Mouse (Mus musculus) adrenal gland, adult 2 months (tissue): ENCODE data around the gene 1700102P08Rik. TPM values are rescaled to one million over a fixed set of nuclear protein-coding genes. Genes with fewer than 3 reads are reported as not detected.

Source experiments
- DNase-seq: peaks from one replicate; pipeline ENCODE4 v3.0.0; 2021
- polyA plus RNA-seq: library from polyadenylated mRNA; depleted of rRNA; stranded (reverse); fragments of >200 nt; gene quantifications from 2 replicates; pipeline ENCODE4 v1.2.3, GENCODE M21; 2012
- total RNA-seq, 2 experiments: library from RNA; stranded (reverse); gene quantifications; 2 replicates each; pipeline ENCODE4 v1.2.3; 2021

1700102P08Rik gene
- total and polyA plus RNA-seq, 3 experiments = 0.52 to 1.8 (median 0.86) TPM

DNA sequence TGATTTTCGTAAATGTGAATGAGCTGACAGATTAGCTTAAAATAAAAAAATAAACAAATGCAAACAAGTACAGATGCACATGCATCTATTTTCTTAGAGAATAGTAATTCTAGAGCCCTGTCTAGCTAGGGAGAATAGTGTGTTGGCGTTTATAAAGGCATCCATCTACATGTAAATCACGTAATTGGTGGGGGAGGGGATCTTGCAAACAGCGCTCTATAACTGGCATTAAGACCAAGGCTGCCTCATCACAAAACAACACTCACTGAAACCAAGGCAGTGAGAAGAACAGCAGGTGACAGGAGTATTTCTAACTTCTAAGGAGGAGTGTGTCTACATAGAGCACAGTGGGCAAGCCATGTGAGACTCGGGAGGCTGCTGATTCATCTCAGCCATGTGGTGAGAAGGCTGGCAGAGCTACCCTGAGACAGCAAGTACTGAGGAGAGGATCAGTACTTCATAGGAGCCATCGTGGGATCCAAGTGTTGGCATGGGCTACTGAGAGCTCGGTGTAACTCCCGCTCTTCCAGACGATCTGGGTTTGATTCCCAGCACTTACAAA is 18.9 kb downstream of the 1700102P08Rik start:
- no peak for DNase-seq

DNA sequence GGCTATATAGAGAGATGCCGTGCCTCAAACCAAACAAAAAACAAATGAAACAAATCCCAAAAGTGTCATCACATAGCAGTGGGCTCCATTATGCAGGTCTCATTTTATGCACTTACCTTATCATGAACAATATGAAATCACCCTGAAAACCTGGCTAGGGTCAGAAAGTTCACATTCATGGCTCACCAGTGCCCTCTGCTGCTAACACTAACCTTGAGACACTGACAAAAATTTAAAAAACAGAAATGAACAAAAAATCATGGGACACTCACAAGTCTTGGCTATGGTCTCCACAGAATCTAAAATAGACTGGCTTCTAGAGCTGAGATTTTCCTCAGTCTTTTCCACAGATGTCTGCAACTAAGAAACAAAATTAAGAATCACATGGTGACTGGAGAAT is 19.6 kb downstream of the 1700102P08Rik start:
- peak; percentile 30 for DNase-seq

DNA sequence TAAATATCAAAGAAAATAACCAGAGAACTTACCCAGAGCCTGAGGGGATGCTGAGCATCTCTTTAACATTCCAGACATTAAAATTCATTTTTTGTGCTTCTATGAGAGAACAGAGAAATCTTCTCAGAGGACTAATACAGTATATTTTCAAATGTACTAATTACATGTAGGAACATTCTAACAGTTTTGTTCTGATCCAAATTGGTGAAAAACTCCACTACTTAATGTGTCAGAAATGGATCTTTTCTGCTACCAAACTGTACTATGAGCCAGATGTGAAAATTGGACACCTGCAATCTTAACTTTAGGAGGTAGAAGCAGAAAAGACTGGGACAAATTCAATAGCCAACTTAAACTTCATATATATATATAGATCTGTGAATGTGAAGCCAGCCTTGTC is 35.8 kb downstream of the 1700102P08Rik start, which contains the start of gene Ccdc36:
Gene Ccdc36 (minus strand): TSS at position 101 of the 400 bp plus-strand sequence.
- DNase-seq = no peak

DNA sequence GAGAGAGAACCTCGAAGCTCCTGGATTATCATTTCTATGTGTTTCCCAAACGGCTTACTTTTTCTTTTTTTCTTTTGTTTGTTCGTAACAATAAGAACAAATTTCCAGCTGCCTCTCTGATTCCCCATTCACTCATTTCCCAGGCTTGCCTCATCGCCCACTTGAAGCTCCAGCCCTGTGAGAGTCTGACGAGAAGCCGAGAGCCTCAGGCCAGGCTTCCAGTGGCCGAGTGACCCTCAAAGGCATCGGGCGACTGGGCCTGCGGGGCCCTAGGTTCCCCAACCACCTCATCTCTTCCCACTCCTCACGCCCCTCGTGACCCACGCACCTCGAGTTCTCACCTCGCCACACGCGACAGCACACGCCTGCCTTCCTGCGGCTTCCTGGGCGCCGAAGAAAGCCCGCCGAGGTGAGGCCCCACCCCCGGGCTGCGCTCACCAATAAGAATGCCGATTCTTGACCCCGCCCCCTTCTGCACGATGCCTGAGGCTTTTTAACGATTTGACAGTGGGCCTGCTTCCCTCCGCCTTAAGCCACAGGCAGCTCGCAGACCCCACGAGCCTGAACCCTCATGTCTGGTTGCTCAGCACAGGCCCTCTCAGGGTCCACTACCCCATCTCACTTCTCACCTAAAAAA is 38.9 kb downstream of the 1700102P08Rik start:
- no peak for DNase-seq

DNA sequence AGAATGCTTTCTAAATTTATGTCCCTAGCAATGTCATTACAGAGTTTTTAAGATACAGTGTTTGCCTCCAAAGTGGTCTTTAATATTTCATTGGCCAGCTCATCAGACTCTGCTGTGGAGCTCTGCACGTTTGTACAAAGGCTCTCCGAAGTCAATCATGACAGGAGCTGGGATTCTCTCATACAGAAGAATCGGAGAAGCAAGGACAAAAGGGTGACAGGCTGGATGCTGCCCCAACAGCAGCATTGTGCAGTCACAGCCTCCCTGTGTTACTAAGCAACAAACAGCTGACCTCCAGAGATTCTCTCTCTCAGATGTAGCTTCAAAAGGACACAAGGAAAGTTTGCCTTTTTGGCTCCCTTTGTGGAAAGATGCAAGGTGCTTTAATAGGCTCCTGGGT is 43.6 kb downstream of the 1700102P08Rik start, which contains the start of gene BC048562:
Gene BC048562 (plus strand): TSS at position 301 of the 400 bp plus-strand sequence.
- no peak for DNase-seq

DNA sequence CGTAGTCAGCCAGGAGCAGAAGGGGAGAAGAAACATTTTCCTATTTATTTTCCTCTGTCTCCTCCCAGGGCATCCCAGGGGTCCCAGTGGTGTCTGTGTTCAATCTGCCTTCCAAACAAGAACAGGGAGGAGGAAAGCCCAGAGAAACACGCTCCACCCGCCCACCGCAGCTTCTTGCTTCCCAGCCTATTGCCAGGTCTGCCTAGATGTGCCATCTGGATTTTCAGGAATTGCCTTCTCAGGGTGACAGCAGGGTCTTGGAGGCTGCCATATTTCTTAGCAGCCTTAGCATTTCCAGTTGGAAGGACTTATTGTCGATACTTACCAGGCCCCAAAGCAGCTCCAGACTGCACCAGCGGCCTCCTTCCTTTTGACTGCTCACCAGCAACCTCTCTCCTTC is 46.6 kb downstream of the 1700102P08Rik start:
- no peak for DNase-seq

DNA sequence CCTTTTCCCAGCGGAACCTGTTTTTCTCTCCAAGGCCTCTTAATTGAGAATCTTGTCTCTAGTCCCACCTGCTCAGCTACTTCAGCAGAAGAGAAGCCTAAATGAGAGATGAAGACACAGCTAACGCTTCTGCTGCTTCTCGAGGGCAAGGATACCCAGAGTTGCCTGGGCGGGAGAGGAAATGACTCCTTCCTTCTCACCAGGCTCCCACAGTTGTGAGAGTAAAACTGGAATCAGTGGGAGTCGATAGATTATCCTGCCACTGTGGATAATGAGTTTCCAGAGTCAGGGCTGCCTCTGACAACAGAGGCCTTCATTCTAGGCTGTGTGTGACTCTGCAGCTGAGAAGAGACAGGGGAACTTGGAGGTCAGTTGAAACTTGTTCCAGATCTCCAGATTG is 47.9 kb downstream of the 1700102P08Rik start:
- DNase-seq = no peak

DNA sequence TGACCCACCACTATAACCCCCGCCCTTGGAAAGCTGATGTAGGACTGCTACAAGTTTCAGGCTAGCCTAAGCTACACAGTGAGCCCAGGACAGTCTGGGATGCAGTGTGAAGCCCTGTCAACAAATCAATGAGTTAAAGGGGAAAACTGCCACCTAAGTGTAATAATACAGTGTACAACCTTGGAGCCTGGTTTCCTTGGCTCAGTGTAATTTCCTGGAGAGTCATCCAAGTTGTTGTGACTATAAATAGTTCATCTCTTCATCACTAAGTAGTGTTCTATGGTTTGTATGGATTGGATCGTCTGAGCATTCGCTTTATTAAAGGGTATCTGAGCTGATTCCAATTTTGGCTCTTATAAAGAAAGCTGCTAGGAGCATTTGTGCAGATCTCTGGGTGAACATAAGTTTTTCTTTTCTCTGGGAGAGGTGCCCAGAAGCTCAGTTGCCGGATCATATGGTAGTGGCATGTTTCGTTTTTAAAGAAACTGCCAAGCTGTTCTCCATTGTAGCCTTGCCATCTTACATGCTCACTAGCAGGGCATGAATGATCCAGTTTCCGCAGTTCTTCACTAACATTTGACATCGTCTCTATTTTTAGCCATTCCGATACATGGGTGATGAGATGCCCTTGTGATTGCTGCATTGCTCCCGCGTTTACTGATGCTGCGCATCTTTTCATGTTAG is 48.8 kb downstream of the 1700102P08Rik start:
- no peak for DNase-seq

DNA sequence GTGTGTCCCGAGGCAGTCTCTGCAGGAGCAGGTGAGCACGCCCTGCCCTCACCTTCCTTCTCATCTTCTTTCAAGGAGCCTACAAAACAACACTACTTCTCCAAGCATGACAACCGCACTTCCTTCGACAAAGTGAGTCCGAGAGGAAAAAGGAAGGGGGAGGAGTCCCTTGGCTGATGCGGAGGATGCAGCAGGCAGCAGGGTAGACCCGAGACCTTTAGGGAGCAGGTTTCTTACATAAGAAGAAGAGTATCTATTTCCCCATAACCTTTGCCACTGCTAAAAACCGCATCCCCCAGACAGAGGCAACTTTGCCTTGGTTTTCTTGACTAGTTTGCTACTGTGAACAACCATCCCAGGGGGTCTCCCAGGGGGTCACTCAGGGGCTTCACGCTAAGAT is 52.5 kb downstream of the 1700102P08Rik start:
- DNase-seq = no peak

DNA sequence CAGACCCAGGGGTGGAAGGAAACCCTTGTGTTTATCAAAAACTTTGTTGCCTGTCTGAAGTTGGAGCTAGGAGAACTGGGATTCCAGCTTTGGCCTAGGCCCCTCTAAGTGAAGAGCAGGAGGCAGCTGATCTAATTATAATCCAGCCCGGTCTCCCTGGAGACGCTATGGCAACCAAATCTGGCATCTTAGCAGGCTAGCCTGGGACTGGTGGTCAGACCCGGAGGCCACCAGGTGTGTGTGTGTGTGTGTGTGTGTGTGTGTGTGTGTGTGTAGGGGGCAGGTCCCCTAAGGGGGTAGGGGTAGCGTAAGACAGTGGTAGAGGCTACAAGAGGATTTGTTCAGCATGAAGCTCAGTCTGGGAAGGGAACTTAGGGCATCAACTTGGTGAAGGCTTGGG is 57.3 kb downstream of the 1700102P08Rik start:
- DNase-seq = peak; percentile 36

DNA sequence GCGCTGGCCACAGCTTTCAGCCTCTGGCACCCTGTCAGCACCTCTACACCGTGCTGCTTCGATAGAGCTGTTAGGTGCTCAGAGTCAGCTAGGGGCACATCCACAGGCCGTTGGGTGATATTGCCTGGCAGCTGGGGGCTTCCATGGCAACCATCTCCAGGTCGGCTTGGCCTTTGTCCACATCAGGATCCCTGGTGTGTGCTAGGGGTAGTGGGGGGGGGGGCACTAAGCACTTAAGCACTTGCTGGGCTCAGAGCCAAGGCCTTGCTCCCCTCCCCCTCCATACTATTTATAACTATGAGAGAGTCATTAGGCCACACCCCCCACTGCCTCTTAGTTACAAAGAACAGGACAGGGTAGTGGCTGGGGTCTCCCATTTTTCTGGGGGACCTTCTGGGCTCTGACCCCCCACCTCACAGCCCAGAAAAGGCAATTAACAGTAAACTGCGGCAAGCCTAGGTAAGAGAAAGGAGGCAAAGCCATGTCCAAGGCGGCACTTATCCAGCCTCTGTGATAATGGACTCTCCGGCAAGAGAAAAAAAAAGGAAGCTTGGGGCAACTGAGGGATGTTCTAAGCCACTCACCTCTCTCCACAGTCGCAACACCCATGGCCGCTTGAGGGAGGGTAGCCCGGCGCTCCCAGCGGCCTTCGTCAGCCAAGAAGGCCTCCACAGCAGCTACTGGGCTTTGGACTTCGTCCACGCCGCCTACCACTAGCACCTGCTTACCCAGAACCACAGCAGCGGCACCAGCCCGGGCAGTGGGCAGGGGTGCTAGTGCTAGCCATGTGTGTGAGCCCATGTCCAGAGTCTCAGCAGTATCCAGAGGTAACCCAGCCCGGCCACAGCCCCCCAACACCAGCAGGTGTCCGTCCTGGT is 57.9 kb downstream of the 1700102P08Rik start:
- no peak for DNase-seq

DNA sequence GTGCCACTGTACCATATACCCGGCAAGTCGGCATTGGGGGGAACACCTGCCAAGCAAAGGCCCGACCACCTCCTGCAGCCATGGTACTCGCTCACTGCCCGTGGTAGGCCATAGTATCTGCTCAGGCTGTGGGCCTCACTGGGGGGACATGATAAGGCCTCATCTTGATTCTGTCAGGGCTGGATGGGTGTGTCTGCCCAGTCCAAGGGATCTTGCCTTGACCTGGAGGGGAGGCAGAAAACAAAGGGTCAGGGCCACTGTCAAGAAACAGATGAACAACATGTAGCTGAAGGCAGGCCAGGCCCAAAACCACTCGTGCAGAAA is 58.5 kb downstream of the 1700102P08Rik start:
- no peak for DNase-seq

DNA sequence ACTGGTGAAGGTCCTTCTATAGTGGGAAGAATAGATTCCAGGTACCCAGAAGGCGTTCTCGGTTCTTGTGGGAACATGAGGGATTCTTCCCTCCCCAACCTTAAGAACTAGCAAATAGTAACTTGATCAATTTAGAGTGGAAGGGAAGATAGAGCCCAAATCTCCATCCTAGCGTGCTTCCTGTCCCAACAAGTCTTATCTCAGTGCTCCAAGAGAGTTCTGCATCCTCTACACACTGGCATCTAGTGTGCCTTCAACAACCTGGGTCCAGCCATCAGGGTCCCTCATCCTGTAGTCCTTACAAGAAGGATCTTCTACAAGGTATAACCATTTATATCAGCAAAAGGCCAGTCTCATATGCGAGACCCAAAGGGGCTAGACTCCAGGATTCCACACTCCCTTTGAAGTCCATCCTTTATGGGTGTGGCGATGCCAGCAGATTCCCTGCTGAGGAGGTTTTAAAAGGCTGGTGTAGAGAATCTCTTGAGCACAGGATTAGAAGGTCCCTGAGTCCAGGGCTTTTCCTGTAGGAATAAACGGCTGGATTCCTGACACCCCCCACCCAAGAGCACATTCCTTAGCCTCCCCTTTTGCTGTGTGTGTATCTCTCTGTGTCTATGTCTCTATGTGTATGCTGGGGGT is 59.0 kb downstream of the 1700102P08Rik start:
- no peak for DNase-seq

DNA sequence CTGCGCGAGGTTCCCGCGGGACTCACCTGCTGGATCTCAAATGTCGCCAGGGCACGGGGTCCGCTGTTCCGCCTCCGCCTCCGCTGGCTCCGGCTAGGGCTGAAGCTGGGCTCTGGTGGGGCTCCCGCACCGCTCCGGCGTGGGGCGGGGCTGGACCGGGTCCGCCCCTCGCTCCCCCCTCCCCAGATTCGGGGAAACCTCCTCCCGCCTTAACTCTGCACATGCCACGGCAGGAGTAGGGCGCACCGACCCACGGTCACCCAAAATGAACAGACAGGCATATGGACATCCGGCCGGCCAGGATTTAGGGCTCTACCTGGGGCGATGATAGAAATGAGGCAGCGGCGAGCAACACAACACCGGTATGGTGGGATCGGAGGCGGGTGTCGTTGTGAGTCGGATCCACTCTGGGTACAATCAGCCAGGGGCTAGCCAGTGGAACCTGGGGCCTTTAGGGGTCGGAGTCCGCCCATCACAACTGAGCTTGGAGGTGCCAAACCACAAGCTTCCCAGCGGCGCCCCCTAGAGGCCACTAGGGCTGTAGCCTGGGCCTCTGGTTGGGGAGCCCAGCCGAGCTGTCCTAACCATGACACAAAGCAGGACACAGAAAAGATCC is 59.8 kb downstream of the 1700102P08Rik start:
- DNase-seq = peak; percentile 89

DNA sequence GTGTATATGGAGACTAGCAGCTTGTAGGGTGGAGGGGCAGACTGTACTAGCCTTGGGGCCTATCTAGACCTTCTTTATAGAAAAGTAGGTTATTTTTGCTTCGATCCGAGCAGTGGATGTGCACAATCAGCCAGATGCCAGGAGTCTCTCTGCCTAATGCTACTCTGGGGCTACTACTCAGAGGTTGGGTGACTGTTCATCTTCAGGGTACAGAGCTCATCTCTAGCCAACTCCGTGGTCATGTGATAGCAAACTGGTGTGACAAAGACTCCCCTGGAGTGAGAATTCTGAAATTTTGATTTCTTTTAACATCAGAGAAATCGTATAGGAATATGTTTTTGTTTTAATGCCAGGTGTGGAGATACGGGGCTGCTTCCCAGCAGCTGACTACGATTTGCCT is 60.3 kb downstream of the 1700102P08Rik start:
- DNase-seq = no peak

DNA sequence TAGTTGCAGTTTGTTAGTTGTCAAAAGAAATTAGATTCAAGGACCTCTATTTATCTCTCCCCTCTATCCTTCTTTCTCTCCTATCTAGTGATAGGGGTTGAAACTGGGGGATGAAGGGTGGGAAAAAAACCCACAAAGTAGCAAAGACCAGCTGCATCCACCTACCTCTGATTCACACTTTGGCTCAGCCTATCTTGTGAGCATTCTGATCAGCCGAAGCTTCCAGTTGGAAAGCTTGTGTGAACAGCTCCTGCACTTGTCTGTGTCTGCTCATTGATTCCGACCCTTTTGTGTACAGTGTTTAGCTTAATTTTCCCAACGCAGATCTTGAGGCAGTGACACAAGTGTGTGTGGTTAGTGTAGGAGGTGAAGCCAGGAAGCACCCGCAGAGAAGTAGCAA is 60.9 kb downstream of the 1700102P08Rik start:
- DNase-seq = no peak

DNA sequence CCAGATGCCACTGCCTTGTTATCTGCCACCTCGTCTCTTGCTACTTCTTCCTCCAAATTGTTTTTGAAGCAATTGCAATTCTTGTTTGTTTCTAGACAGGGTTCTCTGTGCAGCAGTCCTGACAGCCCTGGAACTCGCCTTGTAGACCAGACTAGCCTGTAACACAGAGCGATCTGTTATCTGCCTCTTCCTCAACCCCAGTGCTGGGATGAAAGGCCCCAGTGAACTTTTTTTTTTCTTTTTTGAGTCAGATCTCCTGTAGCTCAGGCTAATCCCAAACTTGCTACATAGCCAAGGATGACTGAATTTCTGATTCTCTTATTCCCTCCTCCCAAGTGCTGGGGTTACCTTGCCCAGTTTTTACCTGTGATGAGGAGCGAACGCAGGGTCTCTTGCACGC is 61.8 kb downstream of the 1700102P08Rik start:
- no peak for DNase-seq

DNA sequence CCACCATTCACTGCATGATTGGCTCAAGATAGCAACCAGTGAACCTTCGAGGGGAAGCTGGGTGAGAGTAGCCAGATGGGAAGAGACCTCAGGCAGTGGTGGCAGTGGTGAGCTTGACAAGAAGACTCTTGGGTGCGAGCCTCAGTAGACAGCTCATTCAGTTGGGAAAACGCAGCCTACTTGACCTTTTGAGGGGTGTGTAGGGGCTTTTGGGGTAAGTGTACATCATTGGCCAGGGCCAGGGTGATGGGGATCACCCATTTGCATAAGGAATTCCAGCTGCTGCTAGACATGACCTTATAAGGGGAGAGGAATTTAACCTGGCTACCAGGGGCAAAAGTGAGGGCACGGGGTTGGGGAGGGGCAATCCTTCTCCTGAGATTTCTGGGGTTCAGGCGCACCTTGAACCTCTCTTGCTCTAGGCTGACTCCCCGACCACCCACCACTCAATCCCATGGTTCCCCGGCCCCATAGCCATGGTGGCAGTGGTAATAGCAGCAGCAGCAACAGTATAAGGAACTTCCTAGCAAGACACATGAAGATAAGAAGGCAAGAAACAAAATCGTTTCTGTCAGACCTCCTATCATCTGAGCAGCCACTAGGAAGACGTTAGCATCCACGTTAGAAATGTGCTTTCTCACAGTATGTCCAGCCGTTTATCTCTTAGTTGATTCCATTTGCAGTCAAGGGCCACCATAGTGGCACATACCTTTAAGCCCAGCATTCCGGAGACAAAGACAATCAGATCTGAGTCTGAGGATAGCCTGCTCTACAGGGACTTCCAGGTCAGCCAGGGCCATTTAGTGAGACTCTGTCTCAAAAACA is 63.4 kb downstream of the 1700102P08Rik start:
- no peak for DNase-seq

DNA sequence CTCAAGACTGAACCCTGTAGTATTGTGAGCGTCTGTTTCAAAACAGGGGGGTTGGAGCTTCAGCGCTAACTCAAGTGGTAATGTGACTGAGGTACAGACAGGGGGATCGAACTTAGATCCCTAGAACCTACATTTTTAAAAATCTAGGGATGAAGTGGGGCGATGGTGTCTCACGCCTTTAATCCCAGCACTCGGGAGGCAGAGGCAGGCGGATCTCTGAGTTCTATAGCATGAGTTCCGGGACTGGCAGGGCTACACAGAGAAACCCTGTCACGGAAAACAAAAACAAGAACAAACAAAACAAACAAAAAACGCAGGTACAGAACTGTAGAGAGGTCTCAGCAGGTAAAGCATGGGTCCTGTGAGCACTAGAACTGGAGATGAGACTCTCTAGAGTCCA is 64.3 kb downstream of the 1700102P08Rik start:
- DNase-seq = no peak

DNA sequence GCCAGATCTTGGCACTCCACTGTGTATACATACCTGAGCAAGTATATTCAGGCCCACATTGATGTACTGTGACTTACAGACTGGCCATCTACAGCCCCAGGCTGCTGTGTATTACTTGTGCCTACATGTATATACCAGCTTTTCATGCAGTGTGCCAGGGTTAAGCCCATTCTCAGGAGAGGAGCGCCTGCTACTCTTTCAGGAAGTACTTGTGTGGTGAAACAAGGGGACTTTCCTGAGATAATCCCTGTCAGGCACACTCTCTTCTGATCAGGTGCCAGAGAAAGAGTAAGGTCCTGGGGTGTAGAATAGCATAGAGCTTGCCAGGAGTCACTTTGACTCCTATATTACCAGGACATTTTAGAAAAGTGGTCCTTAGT is 67.3 kb downstream of the 1700102P08Rik start:
- no peak for DNase-seq
